Mouse (Mus musculus) testis, adult 2 months (tissue): Measurements from ENCODE around the gene Gm10974. TPM values are rescaled to one million over a fixed set of nuclear protein-coding genes. Genes with fewer than 3 reads are reported as not detected.

ENCODE experiments used
- H3K27ac ChIP-seq: fragments of 200-500 bp; 2 replicates; pipeline ENCODE4 v1.5.1; 2012; ENCODE audit warnings: low read depth, low read length; ENCODE audit not compliant: control insufficient read depth, insufficient read depth
- H3K27me3 ChIP-seq: fragments of 200-500 bp; 2 replicates; pipeline ENCODE4 v1.6.1; 2012; ENCODE audit warnings: mild to moderate bottlenecking, low read length, moderate library complexity; ENCODE audit not compliant: control insufficient read depth, insufficient read depth
- H3K36me3 ChIP-seq: fragments of 200-500 bp; 2 replicates; pipeline ENCODE4 v1.6.1; 2012; ENCODE audit warnings: mild to moderate bottlenecking, low read length; ENCODE audit not compliant: control insufficient read depth, insufficient read depth
- H3K4me1 ChIP-seq: fragments of 200-500 bp; 2 replicates; pipeline ENCODE4 v1.6.1; 2012; ENCODE audit warnings: low read length; ENCODE audit not compliant: control insufficient read depth, insufficient read depth
- H3K4me3 ChIP-seq: fragments of 200-500 bp; 2 replicates; pipeline ENCODE4 v1.5.1; 2012; ENCODE audit warnings: low read depth, mild to moderate bottlenecking, low read length, moderate library complexity, mixed read lengths; ENCODE audit not compliant: control insufficient read depth
- CTCF ChIP-seq: fragments of 200-500 bp; IDR thresholded peaks from 2 replicates; pipeline ENCODE4 v1.5.1; 2012; ENCODE audit warnings: low read depth, mild to moderate bottlenecking, inconsistent platforms, low read length, moderate library complexity; ENCODE audit not compliant: control insufficient read depth, insufficient read depth, insufficient replicate concordance
- POLR2A ChIP-seq: fragments of 200-500 bp; IDR thresholded peaks from 2 replicates; pipeline ENCODE4 v1.6.1; 2012; ENCODE audit warnings: low read depth, mild to moderate bottlenecking, inconsistent platforms, low read length, moderate library complexity; ENCODE audit not compliant: control insufficient read depth
- polyA plus RNA-seq: library from polyadenylated mRNA; depleted of rRNA; stranded (reverse); fragments of >200 nt; gene quantifications from 2 replicates; pipeline ENCODE4 v1.2.3, GENCODE M21; 2012; rRNA removed

Gm10974 gene
- polyA plus RNA-seq, 1 experiment: not detected

- H3K36me3 ChIP-seq: no peaks in the 10 kb centered on the region
- H3K4me1 ChIP-seq: peaks cover 5% of the 10 kb centered on the region; the same call in 1 of the 2 replicates
- no peak within 1 kb of the TSS for H3K27ac ChIP-seq
- H3K4me3 ChIP-seq: peak within 1 kb of the TSS; percentile 7
- no peaks in the 10 kb centered on the region for H3K27me3 ChIP-seq
- TF ChIP-seq POLR2A: 0 out of 2 replicates have a peak, but pooled peaks have one; percentile 27
- no peak for TF ChIP-seq CTCF
Measured at GRCm38 (mm10) chr7:66427437-66428161, 61.9 kb downstream of the Gm10974 start, which contains the start of gene Aldh1a3. Gene Aldh1a3, minus strand, starts transcription at chr7:66427517.

- TF ChIP-seq CTCF (peak; percentile 81; the same call in 1 of the 2 replicates), POLR2A (no peak)
- Histone ChIP-seq H3K36me3 (no peaks in the 10 kb centered on the region), H3K27ac (no peak overlapping the region), H3K4me1 (no peaks in the 10 kb centered on the region), H3K4me3 (no peak overlapping the region), H3K27me3 (no peaks in the 10 kb centered on the region)
Measured at GRCm38 (mm10) chr7:66434453-66434935, 68.8 kb downstream of the Gm10974 start.

Other genes with a start within 250 kb of the Gm10974 start
- gene Lrrk1, start 22.4 kb downstream of the Gm10974 start, polyA plus RNA-seq: 2.3 and 2.4 TPM in 2 replicates
- gene Aldh1a3, start 61.6 kb downstream of the Gm10974 start, polyA plus RNA-seq: 1.1 and 1.6 TPM in 2 replicates